Mouse (Mus musculus) liver, adult 2 months (tissue): ENCODE results near the gene Fbxo42.

Experiments
- CTCF ChIP-seq: fragments of 200-500 bp; IDR thresholded peaks from 2 replicates; pipeline ENCODE4 v1.5.1; 2011; ENCODE audit warnings: low read depth, low read length, control low read depth
- POLR2A ChIP-seq: fragments of 200-500 bp; IDR thresholded peaks from 2 replicates; pipeline ENCODE4 v1.6.1; 2011; ENCODE audit warnings: low read length, control low read depth; ENCODE audit not compliant: insufficient read depth; ENCODE audit errors: extremely low read depth

DNA sequence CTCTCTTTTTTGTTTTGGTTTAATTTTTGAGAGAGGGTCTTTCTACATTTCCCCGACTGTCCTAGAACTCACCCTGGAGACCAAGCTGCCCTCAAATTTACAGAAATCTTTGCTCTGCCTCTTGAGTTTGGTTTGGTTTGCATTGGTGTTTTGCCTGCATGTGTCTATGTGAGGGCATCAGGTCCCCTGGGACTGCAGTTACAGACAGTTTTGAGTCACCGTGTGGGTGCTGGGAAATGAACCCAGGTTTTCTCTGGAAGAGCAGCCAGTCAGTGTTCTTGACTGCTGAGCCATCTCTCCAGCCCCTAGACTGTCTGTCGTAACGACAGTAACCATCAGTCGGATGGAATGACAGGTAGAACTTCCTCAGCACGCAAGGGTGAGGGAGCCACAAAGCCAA is 46.8 kb downstream of the Fbxo42 start:
- TF ChIP-seq CTCF: no peak
- TF ChIP-seq POLR2A: no peak
